Mouse (Mus musculus): ENCODE measurements at regions not wholly inside any gene's neighbourhood (a gene's known extent, or its start where the extent isn't known, plus 50 kb on each side); places are given as distances from the start of the nearest gene placed in this dataset.

- no peak for DNase-seq
Observed at GRCm38 (mm10) chr15:56820256-56820976, 657.0 kb downstream of the Slc22a22 start.

- no peak for DNase-seq
Observed at GRCm38 (mm10) chr15:56818158-56818690, 659.2 kb downstream of the Slc22a22 start.

- no peak for DNase-seq
Observed at GRCm38 (mm10) chr15:56817204-56818157, 659.9 kb downstream of the Slc22a22 start.

GRCm38 (mm10) chr15:56813876-56814275 lies 663.5 kb downstream of the Slc22a22 start:
- peak; percentile 3 for DNase-seq

GRCm38 (mm10) chr15:56810151-56810550 lies 667.3 kb downstream of the Slc22a22 start:
- DNase-seq = no peak

GRCm38 (mm10) chr15:56807611-56808010 lies 669.8 kb downstream of the Slc22a22 start:
- DNase-seq = no peak

- DNase-seq = no peak
Observed at GRCm38 (mm10) chr15:56801933-56802332, 675.5 kb downstream of the Slc22a22 start.

GRCm38 (mm10) chr15:56775431-56775830 lies 702.0 kb downstream of the Slc22a22 start:
- DNase-seq = no peak

GRCm38 (mm10) chr15:56774648-56775393 lies 702.6 kb downstream of the Slc22a22 start:
- no peak for DNase-seq

- DNase-seq = no peak
Observed at GRCm38 (mm10) chr15:56766356-56766755, 711.1 kb downstream of the Slc22a22 start.

GRCm38 (mm10) chr15:56764957-56765482 lies 712.4 kb downstream of the Slc22a22 start:
- no peak for DNase-seq

GRCm38 (mm10) chr15:56764019-56764418 lies 713.4 kb downstream of the Slc22a22 start:
- no peak for DNase-seq

- no peak for DNase-seq
Observed at GRCm38 (mm10) chr15:56746698-56747097, 730.7 kb downstream of the Slc22a22 start.

GRCm38 (mm10) chr15:56744915-56745314 lies 732.5 kb downstream of the Slc22a22 start:
- DNase-seq = no peak
